Mouse (Mus musculus): ENCODE data around the gene Ndufv1.

GRCm38 (mm10) chr19:3972229-3972628 lies 40.4 kb downstream of the Ndufv1 start, which contains the start of gene Aldh3b2:
- TF ChIP-seq CTCF (IDR thresholded peaks at IDR 0.05; ENCODE audit: borderline replicate concordance, control insufficient read depth, extremely low read depth, insufficient read depth, low read length, poor library complexity) (no peak), POLR2A (IDR thresholded peaks at IDR 0.05; ENCODE audit: control insufficient read depth, extremely low read depth, insufficient read depth, low read length, poor library complexity) (no peak)

Measured in thymus, adult 2 months (tissue).